Mouse (Mus musculus) heart, embryonic 12.5 days (tissue): ENCODE data around the gene Cpne6. TPM values are rescaled to one million over a fixed set of nuclear protein-coding genes. Genes with fewer than 3 reads are reported as not detected.

Source experiments
- ATAC-seq: fragments of 200-750 bp; cut with Nextera tagmentation; 2 replicates; pipeline ENCODE4 v1.8.0; 2017; ENCODE audit warnings: moderate TSS enrichment, moderate library complexity; ENCODE audit not compliant: insufficient number of reproducible peaks, low FRiP score
- H3K27ac ChIP-seq: fragments of 300-500 bp; sonication (generic); 2 replicates; pipeline ENCODE4 v1.5.1; 2016; ENCODE audit warnings: mild to moderate bottlenecking, moderate library complexity; ENCODE audit not compliant: poor library complexity, severe bottlenecking
- H3K27me3 ChIP-seq: fragments of 300-500 bp; sonication (generic); replicated peaks from 2 replicates; pipeline ENCODE4 v1.6.1; 2016; ENCODE audit warnings: mild to moderate bottlenecking, moderate library complexity
- H3K36me3 ChIP-seq: fragments of 300-500 bp; sonication (generic); 2 replicates; pipeline ENCODE4 v1.6.1; 2016; ENCODE audit warnings: mild to moderate bottlenecking, moderate library complexity
- H3K4me1 ChIP-seq: fragments of 300-500 bp; sonication (generic); replicated peaks from 2 replicates; pipeline ENCODE4 v1.6.1; 2016; ENCODE audit warnings: mild to moderate bottlenecking
- H3K4me2 ChIP-seq: fragments of 300-500 bp; sonication (generic); 2 replicates; pipeline ENCODE4 v1.6.1; 2016; ENCODE audit warnings: mild to moderate bottlenecking, moderate library complexity
- H3K4me3 ChIP-seq: fragments of 300-500 bp; sonication (generic); 2 replicates; pipeline ENCODE4 v1.5.1; 2016; ENCODE audit warnings: mild to moderate bottlenecking
- H3K9ac ChIP-seq: fragments of 300-500 bp; sonication (generic); 2 replicates; pipeline ENCODE4 v1.6.1; 2016; ENCODE audit warnings: mild to moderate bottlenecking, moderate library complexity
- H3K9me3 ChIP-seq: fragments of 300-500 bp; sonication (generic); replicated peaks from 2 replicates; pipeline ENCODE4 v1.6.1; 2016; ENCODE audit warnings: mild to moderate bottlenecking, moderate library complexity
- WGBS: fragments of 180-500 bp; shearing (Covaris S2); methylation state at CpG from one replicate; pipeline ENCODE4 v1.1.7; 2016; 5-methylcytosine and 5-hydroxymethylcytosine counted together
- polyA plus RNA-seq: library from polyadenylated mRNA; unstranded; fragments of >200 nt; fragmentation: Nextera tagmentation; extraction: Ambion mirVana; gene quantifications from 2 replicates; pipeline ENCODE4 v1.2.1, GENCODE M21; 2016

The Cpne6 gene
- polyA plus RNA-seq, 1 experiment from 2014 or later = 0.59 TPM

- no peak within 1 kb of the TSS for H3K27ac ChIP-seq
- H3K9me3 ChIP-seq = no peaks in the 10 kb centered on the region
- 11% methylated on average over 8 of the region's 8 CpGs for WGBS
- peaks cover 59% of the 10 kb centered on the region for H3K27me3 ChIP-seq
- H3K36me3 ChIP-seq = no peaks in the 10 kb centered on the region
- H3K4me3 ChIP-seq = no peak within 1 kb of the TSS
- H3K4me2 ChIP-seq = no peak within 1 kb of the TSS
- peaks cover 24% of the 10 kb centered on the region for H3K4me1 ChIP-seq
- no peak within 1 kb of the TSS for H3K9ac ChIP-seq
- no peak for ATAC-seq
Observed at GRCm38 (mm10) chr14:55524785-55525184, 14.5 kb downstream of the Cpne6 start, which contains the start of gene Nrl. Gene Nrl (minus strand): TSS chr14:55524981.

GRCm38 (mm10) chr14:55526674-55527073, 16.4 kb downstream of the Cpne6 start:
- 70% methylated on average over 2 of the region's 2 CpGs for whole genome bisulfite sequencing

GRCm38 (mm10) chr14:55527940-55528339, 17.7 kb downstream of the Cpne6 start:
- Histone ChIP-seq H3K36me3 (no peaks in the 10 kb centered on the region), H3K27ac (no peak overlapping the region), H3K27me3 (peaks cover 39% of the 10 kb centered on the region), H3K4me3 (no peak overlapping the region), H3K4me2 (no peak overlapping the region), H3K4me1 (peaks cover 12% of the 10 kb centered on the region), H3K9me3 (no peaks in the 10 kb centered on the region), H3K9ac (no peak overlapping the region)
- ATAC-seq = no peak
- 22% methylated on average over 3 of the region's 3 CpGs for WGBS

More at GRCm38 (mm10) chr14:55526674-55527073, 16.4 kb downstream of the Cpne6 start:
- H3K4me2 ChIP-seq = no peak overlapping the region
- no peaks in the 10 kb centered on the region for H3K36me3 ChIP-seq
- no peak overlapping the region for H3K4me3 ChIP-seq
- H3K9ac ChIP-seq = no peak overlapping the region
- no peaks in the 10 kb centered on the region for H3K9me3 ChIP-seq
- no peak for ATAC-seq
- H3K27me3 ChIP-seq = peaks cover 52% of the 10 kb centered on the region
- no peak overlapping the region for H3K27ac ChIP-seq
- H3K4me1 ChIP-seq = peaks cover 12% of the 10 kb centered on the region

- H3K27me3 ChIP-seq = no peaks in the 10 kb centered on the region
- H3K36me3 ChIP-seq = no peaks in the 10 kb centered on the region
- no peak overlapping the region for H3K4me2 ChIP-seq
- H3K4me1 ChIP-seq = peaks cover 11% of the 10 kb centered on the region
- H3K27ac ChIP-seq = no peak overlapping the region
- no peak overlapping the region for H3K4me3 ChIP-seq
- no peak for ATAC-seq
- H3K9ac ChIP-seq = no peak overlapping the region
- WGBS = 36% methylated on average over 6 of the region's 6 CpGs
- H3K9me3 ChIP-seq = no peaks in the 10 kb centered on the region
Observed at GRCm38 (mm10) chr14:55536116-55536745, 26.0 kb downstream of the Cpne6 start.

- peaks cover 30% of the 10 kb centered on the region for H3K36me3 ChIP-seq
- H3K27ac ChIP-seq = peak within 1 kb of the TSS; percentile 88
- peak within 1 kb of the TSS; percentile 77 for H3K9ac ChIP-seq
- H3K9me3 ChIP-seq = no peaks in the 10 kb centered on the region
- peak within 1 kb of the TSS; percentile 84 for H3K4me2 ChIP-seq
- under 1% methylated on average over 32 of the region's 32 CpGs for WGBS
- H3K4me3 ChIP-seq = peak within 1 kb of the TSS; percentile 68
- ATAC-seq = peak; percentile 94
- H3K4me1 ChIP-seq = peaks cover 17% of the 10 kb centered on the region
- no peaks in the 10 kb centered on the region for H3K27me3 ChIP-seq
Observed at GRCm38 (mm10) chr14:55540067-55540786, 30.0 kb downstream of the Cpne6 start, which contains the start of gene Pck2. Gene Pck2 (plus strand): TSS chr14:55540266.

GRCm38 (mm10) chr14:55540787-55541321, 30.6 kb downstream of the Cpne6 start:
- peak overlapping the region; percentile 68 for H3K4me3 ChIP-seq
- peak overlapping the region; percentile 77 for H3K9ac ChIP-seq
- no peaks in the 10 kb centered on the region for H3K27me3 ChIP-seq
- H3K36me3 ChIP-seq = peaks cover 35% of the 10 kb centered on the region
- H3K27ac ChIP-seq = peak overlapping the region; percentile 88
- ATAC-seq = peak; percentile 63
- H3K4me1 ChIP-seq = peaks cover 17% of the 10 kb centered on the region
- peak overlapping the region; percentile 84 for H3K4me2 ChIP-seq
- no peaks in the 10 kb centered on the region for H3K9me3 ChIP-seq
- 4% methylated on average over 10 of the region's 10 CpGs for WGBS

GRCm38 (mm10) chr14:55542268-55542667, 32.0 kb downstream of the Cpne6 start:
- Histone ChIP-seq H3K27ac (no peak overlapping the region), H3K4me2 (no peak overlapping the region), H3K9me3 (no peaks in the 10 kb centered on the region), H3K36me3 (peaks cover 48% of the 10 kb centered on the region), H3K4me1 (peaks cover 17% of the 10 kb centered on the region), H3K9ac (no peak overlapping the region), H3K4me3 (no peak overlapping the region), H3K27me3 (no peaks in the 10 kb centered on the region)
- ATAC-seq = no peak
- whole genome bisulfite sequencing = 93% methylated on average over 12 of the region's 12 CpGs

GRCm38 (mm10) chr14:55544334-55544733, 34.1 kb downstream of the Cpne6 start:
- Histone ChIP-seq H3K4me1 (peaks cover 17% of the 10 kb centered on the region), H3K36me3 (peaks cover 68% of the 10 kb centered on the region), H3K27me3 (no peaks in the 10 kb centered on the region), H3K4me2 (no peak overlapping the region), H3K9me3 (no peaks in the 10 kb centered on the region), H3K4me3 (no peak overlapping the region), H3K9ac (no peak overlapping the region), H3K27ac (no peak overlapping the region)
- WGBS = 83% methylated on average over 9 of the region's 9 CpGs
- no peak for ATAC-seq

GRCm38 (mm10) chr14:55550191-55550590, 39.9 kb downstream of the Cpne6 start:
- WGBS = 84% methylated on average over 6 of the region's 6 CpGs

GRCm38 (mm10) chr14:55551347-55551746, 41.1 kb downstream of the Cpne6 start:
- no peak for ATAC-seq
- Histone ChIP-seq H3K4me1 (no peaks in the 10 kb centered on the region), H3K36me3 (peaks cover 38% of the 10 kb centered on the region), H3K9ac (no peak overlapping the region), H3K27me3 (no peaks in the 10 kb centered on the region), H3K4me2 (no peak overlapping the region), H3K27ac (no peak overlapping the region), H3K9me3 (no peaks in the 10 kb centered on the region), H3K4me3 (no peak overlapping the region)
- 66% methylated on average over 5 of the region's 5 CpGs for WGBS

More at GRCm38 (mm10) chr14:55550191-55550590, 39.9 kb downstream of the Cpne6 start:
- peaks cover 49% of the 10 kb centered on the region for H3K36me3 ChIP-seq
- H3K9ac ChIP-seq = no peak overlapping the region
- no peak overlapping the region for H3K4me3 ChIP-seq
- H3K27ac ChIP-seq = no peak overlapping the region
- ATAC-seq = no peak
- H3K27me3 ChIP-seq = no peaks in the 10 kb centered on the region
- H3K9me3 ChIP-seq = no peaks in the 10 kb centered on the region
- H3K4me1 ChIP-seq = no peaks in the 10 kb centered on the region
- no peak overlapping the region for H3K4me2 ChIP-seq

- WGBS = 89% methylated on average over 8 of the region's 8 CpGs
Observed at GRCm38 (mm10) chr14:55551794-55552193, 41.5 kb downstream of the Cpne6 start.

More at GRCm38 (mm10) chr14:55551794-55552193, 41.5 kb downstream of the Cpne6 start:
- Histone ChIP-seq H3K27ac (no peak overlapping the region), H3K9me3 (no peaks in the 10 kb centered on the region), H3K4me2 (no peak overlapping the region), H3K4me3 (no peak overlapping the region), H3K27me3 (no peaks in the 10 kb centered on the region), H3K4me1 (peaks cover 2% of the 10 kb centered on the region; the same call in 1 of the 2 replicates), H3K9ac (no peak overlapping the region), H3K36me3 (peaks cover 35% of the 10 kb centered on the region)
- no peak for ATAC-seq
